Mouse (Mus musculus) kidney, adult 8-10 months (tissue): ENCODE results near the gene Gm7173.

Experiments
- DNase-seq, 2 experiments: peaks; one replicate each; pipeline ENCODE4 v3.0.0; 2022

Gm7173 gene

DNA sequence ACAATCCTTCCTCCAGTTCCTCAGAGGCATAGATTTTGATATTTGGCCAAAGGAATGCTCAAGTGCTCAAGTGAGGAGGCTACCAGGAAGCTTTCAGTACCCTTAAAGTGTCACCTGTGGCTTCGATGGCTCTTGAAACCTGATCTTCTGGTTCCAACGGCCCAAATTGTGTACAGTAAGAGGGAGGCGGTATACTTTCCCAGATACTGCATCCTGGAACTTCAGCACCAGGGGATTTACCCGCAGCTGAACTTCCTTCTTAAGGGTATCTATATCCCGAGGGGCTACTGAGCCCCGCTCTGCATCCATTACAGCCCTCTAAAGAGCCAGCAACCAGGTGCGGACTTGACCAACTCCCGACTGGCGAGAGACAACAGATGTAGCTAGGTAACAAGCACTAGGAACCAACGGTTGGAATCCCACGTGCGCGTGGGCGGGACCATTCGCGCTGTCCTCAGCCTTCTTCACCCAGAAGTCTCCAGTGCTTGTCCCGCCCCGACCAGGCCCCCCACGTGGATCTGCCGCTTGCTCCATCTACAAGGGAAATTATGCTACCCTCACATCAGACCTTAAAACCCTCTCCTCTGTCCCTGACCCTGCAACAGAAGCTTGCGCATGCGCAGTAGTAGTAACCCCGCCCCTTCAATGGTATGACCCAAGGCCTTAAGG, at the start of gene Gm7173:
Gm7173 (minus strand) TSS at position 309 of the 669 bp plus-strand sequence.
- peak; percentile 11 to 41 for DNase-seq

- no peak for DNase-seq
These were observed 546 bp upstream of the Gm7173 start for GRCm38 (mm10) chrX:79517646-79518016.

GRCm38 (mm10) chrX:79316790-79317189, 200.3 kb downstream of the Gm7173 start:
- no peak for DNase-seq
